Mouse (Mus musculus) brain, adult 2 months (tissue): Measurements from ENCODE around the gene Ppfia4.

Experiments used
- DNase-seq: peaks from one replicate; pipeline ENCODE4 v3.0.0; 2011; ENCODE audit warnings: low read depth, low spot score

The Ppfia4 gene

GRCm38 (mm10) chr1:134332770-134333271, at the start of gene Ppfia4:
Gene Ppfia4 (minus strand): TSS chr1:134332928.
- peak; percentile 95 for DNase-seq

GRCm38 (mm10) chr1:134381795-134382625, 49.3 kb upstream of the Ppfia4 start:
- peak; percentile 77 for DNase-seq

- no peak for DNase-seq
These were observed 48.3 kb upstream of the Ppfia4 start for GRCm38 (mm10) chr1:134381051-134381450.

- DNase-seq = no peak
These were observed 41.4 kb upstream of the Ppfia4 start for GRCm38 (mm10) chr1:134374124-134374523.

GRCm38 (mm10) chr1:134368777-134369337, 36.1 kb upstream of the Ppfia4 start:
- peak; percentile 66 for DNase-seq

- no peak for DNase-seq
These were observed 32.8 kb upstream of the Ppfia4 start for GRCm38 (mm10) chr1:134365491-134365890.

GRCm38 (mm10) chr1:134363194-134363593, 30.5 kb upstream of the Ppfia4 start:
- DNase-seq = no peak

GRCm38 (mm10) chr1:134361857-134362212, 29.1 kb upstream of the Ppfia4 start, which contains the start of gene Tmem183a:
Gene Tmem183a (minus strand): TSS chr1:134361979.
- DNase-seq = peak; percentile 98

GRCm38 (mm10) chr1:134361195-134361856, 28.6 kb upstream of the Ppfia4 start:
- peak; percentile 11 for DNase-seq

GRCm38 (mm10) chr1:134360656-134361055, 27.9 kb upstream of the Ppfia4 start:
- DNase-seq = no peak

- DNase-seq = no peak
These were observed 24.7 kb upstream of the Ppfia4 start for GRCm38 (mm10) chr1:134357461-134357860.

GRCm38 (mm10) chr1:134353326-134353725, 20.6 kb upstream of the Ppfia4 start:
- no peak for DNase-seq

- no peak for DNase-seq
These were observed 15.1 kb upstream of the Ppfia4 start for GRCm38 (mm10) chr1:134347791-134348190.

- DNase-seq = peak; percentile 79
These were observed 12.3 kb upstream of the Ppfia4 start for GRCm38 (mm10) chr1:134345075-134345474.

- peak; percentile 96 for DNase-seq
These were observed 11.6 kb upstream of the Ppfia4 start for GRCm38 (mm10) chr1:134344005-134344950.

- DNase-seq = peak; percentile 92
These were observed 10.8 kb upstream of the Ppfia4 start for GRCm38 (mm10) chr1:134343567-134343966.

- peak; percentile 14 for DNase-seq
These were observed 10.1 kb upstream of the Ppfia4 start for GRCm38 (mm10) chr1:134342781-134343310.

GRCm38 (mm10) chr1:134342278-134342664, 9.5 kb upstream of the Ppfia4 start:
- DNase-seq = peak; percentile 95

GRCm38 (mm10) chr1:134341641-134342277, 9.0 kb upstream of the Ppfia4 start:
- DNase-seq = no peak
